Mouse (Mus musculus) erythroblast, embryonic 14.5 days (primary cell): ENCODE measurements around the gene Wee2.

Source experiments
- GATA1 ChIP-seq: IDR thresholded peaks from 2 replicates; pipeline ENCODE4 v1.6.1; 2012; ENCODE audit warnings: low read length, inconsistent platforms, mixed read lengths
- TAL1 ChIP-seq: IDR thresholded peaks from 3 replicates; pipeline ENCODE4 v1.6.1; 2012; ENCODE audit warnings: low read length, inconsistent platforms, mixed read lengths

- TF ChIP-seq TAL1 = no peak
- no peak for TF ChIP-seq GATA1
Observed at GRCm38 (mm10) chr6:40423774-40424173, 15.1 kb upstream of the Wee2 start.
